Comparison of ENCODE assay signal across 17 mouse cellular contexts in the genomic region with DNA sequence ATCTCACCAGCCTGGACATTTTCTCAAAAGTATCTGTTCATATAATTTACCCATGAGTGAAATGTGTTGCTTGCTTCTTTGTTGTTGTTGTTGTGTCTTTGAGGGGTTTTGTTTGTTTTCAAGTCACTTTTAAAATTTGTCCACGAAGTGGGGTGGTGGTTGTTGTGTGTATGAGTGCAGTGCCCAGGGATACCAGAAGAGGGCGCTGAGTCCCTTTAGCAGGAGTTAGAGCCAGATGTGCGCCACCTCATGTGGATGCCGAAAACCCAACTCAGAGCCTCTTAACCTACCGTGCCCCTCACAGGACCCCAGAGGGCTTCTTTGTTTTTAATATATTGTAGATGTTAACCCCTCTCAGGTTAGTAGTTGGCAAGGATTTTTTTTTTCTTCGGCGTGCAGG. TPM values are rescaled to one million over a fixed set of nuclear protein-coding genes. Genes with fewer than 3 reads are reported as not detected.
DNase-seq lines count a peak whose midpoint lies in the region; ATAC-seq and TF ChIP-seq lines count a peak whose summit lies in the region.
"Had no signal": no experiment of that assay in that cellular context is flagged by ENCODE, and none has a peak within 500 bp of the region (broad histone marks: within the 10 kb centered on the region; RNA-seq: fewer than 3 reads in every experiment).

No protein-coding gene starts in this region.

- H3K4me3 ChIP-seq in gastrocnemius, adult 2 months: no peak overlapping the region
- no peak overlapping the region for H3K4me3 ChIP-seq in midbrain, postnatal 0 days (ENCODE audit: low read depth, low read length)
- H3K4me3 ChIP-seq in midbrain, embryonic 16.5 days (ENCODE audit: low read depth, low read length): no peak overlapping the region
- no peak overlapping the region for H3K4me3 ChIP-seq in bone marrow, adult 2 months (replicated peaks; ENCODE audit: control insufficient read depth, low read depth, low read length)
- H3K4me3 ChIP-seq: limb, embryonic 15.5 days; neural tube, embryonic 13.5 days; stomach, embryonic 15.5 days had no signal

- no peak for TF ChIP-seq POLR2A in bone marrow, adult 2 months (IDR thresholded peaks at IDR 0.05; ENCODE audit: borderline replicate concordance, control insufficient read depth, low read depth, low read length)

- ATAC-seq in midbrain, postnatal 0 days (ENCODE audit: low FRiP score): no peak
- no peak for ATAC-seq in midbrain, embryonic 16.5 days
- ATAC-seq: forebrain, embryonic 14.5 days had no signal

- H3K9ac ChIP-seq in midbrain, postnatal 0 days (replicated peaks; ENCODE audit: low read length, poor library complexity, severe bottlenecking): no peak overlapping the region
- H3K9ac ChIP-seq in midbrain, embryonic 16.5 days (ENCODE audit: low read depth, low read length): no peak overlapping the region
- H3K9ac ChIP-seq: limb, embryonic 15.5 days; neural tube, embryonic 13.5 days; stomach, embryonic 15.5 days had no signal

- 83% methylated on average over 7 of the region's 7 CpGs for WGBS in midbrain, postnatal 0 days
- WGBS in midbrain, embryonic 16.5 days: 87% methylated on average over 7 of the region's 7 CpGs
- 82% methylated on average over 7 of the region's 7 CpGs for WGBS in bone marrow, adult 2 months

- intact Hi-C loops in gastrocnemius, adult 2 months (cut with DNase I): no loop called here

- no peak for DNase-seq in gastrocnemius, adult 2 months
- no peak for DNase-seq in gastrocnemius, postnatal 4 days (ENCODE audit: low spot score in 2 of 2)
- no peak for DNase-seq in midbrain, postnatal 0 days (ENCODE audit: low spot score)
- DNase-seq in thymus, postnatal 14 days: peak; percentile 55
- no peak for DNase-seq in spleen, postnatal 14 days (ENCODE audit: low spot score in 2 of 2)
- no peak for DNase-seq in adrenal gland, adult 18-20 months (ENCODE audit: low spot score in 2 of 2)
- DNase-seq: adrenal gland, adult 2 months; cerebellum, adult 11-12 months; heart, adult 11 months; kidney, adult 8-10 months; right cerebral cortex, adult 18-20 months had no signal

- no peaks in the 10 kb centered on the region for H3K4me1 ChIP-seq in midbrain, postnatal 0 days (ENCODE audit: insufficient read depth, low read length)
- no peaks in the 10 kb centered on the region for H3K4me1 ChIP-seq in midbrain, embryonic 16.5 days (ENCODE audit: control insufficient read depth, insufficient read depth, low read length)
- peaks cover 2% of the 10 kb centered on the region for H3K4me1 ChIP-seq in bone marrow, adult 2 months (ENCODE audit: control insufficient read depth, insufficient read depth, low read length)
- H3K4me1 ChIP-seq: neural tube, embryonic 13.5 days; stomach, embryonic 15.5 days had no signal

- H3K36me3 ChIP-seq in midbrain, postnatal 0 days (ENCODE audit: insufficient read depth, low read length): no peaks in the 10 kb centered on the region
- H3K36me3 ChIP-seq in midbrain, embryonic 16.5 days (ENCODE audit: control insufficient read depth, insufficient read depth, low read length): no peaks in the 10 kb centered on the region
- H3K36me3 ChIP-seq: limb, embryonic 15.5 days; neural tube, embryonic 13.5 days; stomach, embryonic 15.5 days had no signal

- peak; percentile 19; the same call in 1 of the 2 replicates for TF ChIP-seq CTCF in gastrocnemius, adult 2 months (IDR thresholded peaks at IDR 0.05)
- peak; percentile 50 for TF ChIP-seq CTCF in midbrain, postnatal 0 days (IDR thresholded peaks at IDR 0.05)
- peak; percentile 46; the same call in 1 of the 2 replicates for TF ChIP-seq CTCF in bone marrow, adult 2 months (IDR thresholded peaks at IDR 0.05; ENCODE audit: control insufficient read depth, insufficient read depth, low read length)

- H3K4me2 ChIP-seq in midbrain, postnatal 0 days (ENCODE audit: low read depth, low read length, poor library complexity, severe bottlenecking): no peak overlapping the region
- H3K4me2 ChIP-seq in midbrain, embryonic 16.5 days (ENCODE audit: low read length): no peak overlapping the region
- H3K4me2 ChIP-seq: limb, embryonic 15.5 days; neural tube, embryonic 13.5 days; stomach, embryonic 15.5 days had no signal

- no peaks in the 10 kb centered on the region for H3K27me3 ChIP-seq in midbrain, postnatal 0 days (ENCODE audit: insufficient read depth, low read length)
- no peaks in the 10 kb centered on the region for H3K27me3 ChIP-seq in midbrain, embryonic 16.5 days (ENCODE audit: control insufficient read depth, insufficient read depth, low read depth, low read length)
- H3K27me3 ChIP-seq: limb, embryonic 15.5 days; neural tube, embryonic 13.5 days; stomach, embryonic 15.5 days had no signal

- H3K9me3 ChIP-seq in midbrain, postnatal 0 days (ENCODE audit: low read length): no peaks in the 10 kb centered on the region
- H3K9me3 ChIP-seq in midbrain, embryonic 16.5 days (replicated peaks; ENCODE audit: control insufficient read depth, low read length, poor library complexity, severe bottlenecking): no peaks in the 10 kb centered on the region
- H3K9me3 ChIP-seq: limb, embryonic 15.5 days; neural tube, embryonic 13.5 days; stomach, embryonic 15.5 days had no signal

- H3K27ac ChIP-seq in gastrocnemius, adult 2 months: no peak overlapping the region
- no peak overlapping the region for H3K27ac ChIP-seq in midbrain, postnatal 0 days (ENCODE audit: low read depth, low read length)
- no peak overlapping the region for H3K27ac ChIP-seq in midbrain, embryonic 16.5 days (ENCODE audit: low read length)
- no peak overlapping the region for H3K27ac ChIP-seq in bone marrow, adult 2 months (ENCODE audit: control insufficient read depth, insufficient read depth, low read depth, low read length, poor library complexity)
- H3K27ac ChIP-seq: limb, embryonic 15.5 days; neural tube, embryonic 13.5 days; stomach, embryonic 15.5 days had no signal

RNA-seq across cellular contexts. Expression of a gene that starts 59.7 kb away (rescaled TPM):
- 100 to 1,000 TPM; 138 to 218 TPM for total RNA-seq in gastrocnemius, adult 2 months (2021)
- 100 to 1,000 TPM; 247 to 255 TPM for total RNA-seq in gastrocnemius, postnatal 4 days (2021)
- 18.9 and 21.5 TPM in 2 replicates for total RNA-seq in midbrain, postnatal 0 days (2014; rRNA removed)
- 32.2 and 35.1 TPM in 2 replicates for polyA plus RNA-seq in midbrain, postnatal 0 days (2015; fragmentation: Nextera tagmentation; extraction: Ambion mirVana)
- polyA plus RNA-seq in midbrain, embryonic 16.5 days (2015; fragmentation: Nextera tagmentation; extraction: Ambion mirVana): 19.1 and 19.7 TPM in 2 replicates
- 13.9 and 22.7 TPM in 2 replicates for polyA plus RNA-seq in bone marrow, adult 2 months (2011; ENCODE audit: insufficient read depth, insufficient read length, low replicate concordance, missing spikeins)
- total RNA-seq in adrenal gland, adult 18-20 months (2021): 100 to 1,000 TPM; 469 to 611 TPM
